Mouse (Mus musculus) heart, embryonic 15.5 days (tissue): ENCODE data around the gene Bcat2. TPM values are rescaled to one million over a fixed set of nuclear protein-coding genes. Genes with fewer than 3 reads are reported as not detected.
A peak's percentile ranks its signal among the peaks of the same experiment; 100 is the strongest.
"Not testable (repeated sequence)": the region's sequence is repeated elsewhere in the genome, so short reads cannot be mapped to it uniquely, and the experiment has no call there.

Experiments used
- ATAC-seq: fragments of 200-750 bp; cut with Nextera tagmentation; replicated peaks from 2 replicates; pipeline ENCODE4 v1.8.0; 2017; ENCODE audit warnings: low read depth, moderate TSS enrichment; ENCODE audit not compliant: insufficient number of reproducible peaks, insufficient read depth, low FRiP score
- H3K27ac ChIP-seq: fragments of 300-500 bp; sonication (generic); 2 replicates; pipeline ENCODE4 v1.5.1; 2015; ENCODE audit warnings: mild to moderate bottlenecking, inconsistent platforms
- H3K27me3 ChIP-seq: fragments of 300-500 bp; sonication (generic); 2 replicates; pipeline ENCODE4 v1.6.1; 2015; ENCODE audit warnings: inconsistent platforms
- H3K36me3 ChIP-seq: fragments of 300-500 bp; sonication (generic); 2 replicates; pipeline ENCODE4 v1.6.1; 2015; ENCODE audit warnings: mild to moderate bottlenecking, inconsistent platforms
- H3K4me1 ChIP-seq: fragments of 300-500 bp; sonication (generic); replicated peaks from 2 replicates; pipeline ENCODE4 v1.6.1; 2015; ENCODE audit warnings: inconsistent platforms
- H3K4me2 ChIP-seq: fragments of 300-500 bp; sonication (generic); 2 replicates; pipeline ENCODE4 v1.6.1; 2015; ENCODE audit warnings: inconsistent platforms, mild to moderate bottlenecking, moderate library complexity
- H3K4me3 ChIP-seq: fragments of 300-500 bp; sonication (generic); 2 replicates; pipeline ENCODE4 v1.5.1; 2015; ENCODE audit warnings: mild to moderate bottlenecking, inconsistent platforms
- H3K9ac ChIP-seq: fragments of 300-500 bp; sonication (generic); 2 replicates; pipeline ENCODE4 v1.6.1; 2015; ENCODE audit warnings: mild to moderate bottlenecking, inconsistent platforms
- H3K9me3 ChIP-seq: fragments of 300-500 bp; sonication (generic); replicated peaks from 2 replicates; pipeline ENCODE4 v1.6.1; 2016; ENCODE audit warnings: inconsistent platforms
- WGBS: fragments of 180-500 bp; shearing (Covaris S2); methylation state at CpG from one replicate; pipeline ENCODE4 v1.1.7; 2015; ENCODE audit warnings: mixed read lengths; 5-methylcytosine and 5-hydroxymethylcytosine counted together
- polyA plus RNA-seq: library from polyadenylated mRNA; unstranded; fragments of >200 nt; fragmentation: Nextera tagmentation; extraction: Ambion mirVana; gene quantifications from 2 replicates; pipeline ENCODE4 v1.2.1, GENCODE M21; 2015

Bcat2 gene
- polyA plus RNA-seq, result 79.4 and 84.5 TPM in 2 replicates

DNA sequence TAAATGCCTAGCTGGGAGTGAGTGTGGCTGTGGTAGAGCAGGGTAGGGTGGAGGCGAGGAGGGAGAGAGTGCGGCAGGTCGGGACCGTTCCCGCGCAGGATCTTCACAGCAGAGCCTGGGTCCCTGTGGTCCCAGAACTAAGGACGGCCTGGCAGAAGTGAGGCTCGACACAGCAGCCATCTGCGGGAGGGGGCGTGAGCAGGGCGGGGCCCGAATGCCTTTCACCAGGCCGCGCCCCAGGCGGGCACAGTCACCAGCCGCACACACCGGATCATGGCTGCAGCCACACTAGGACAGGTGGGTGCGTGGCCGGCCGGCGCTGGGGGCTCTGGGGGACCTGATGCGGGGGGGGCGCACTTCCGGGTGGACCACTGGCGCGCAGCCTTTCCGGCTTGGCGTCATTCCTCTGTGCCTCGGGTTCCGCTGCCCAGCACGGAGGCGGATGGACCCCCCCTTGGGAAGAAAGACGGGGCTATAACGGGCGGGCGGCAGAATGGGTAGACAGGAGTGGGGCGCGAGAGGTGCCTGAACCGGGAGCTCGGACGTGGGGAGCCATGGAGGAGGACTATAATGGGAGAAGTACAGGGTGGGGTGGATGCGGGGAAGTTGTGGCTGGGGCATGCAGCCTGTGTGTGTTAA, at the start of gene Bcat2:
Bcat2 (plus strand) TSS at position 51 of the 639 bp plus-strand sequence.
- no peaks in the 10 kb centered on the region for H3K27me3 ChIP-seq
- peak within 1 kb of the TSS; percentile 73 for H3K4me2 ChIP-seq
- H3K9ac ChIP-seq, result peak within 1 kb of the TSS; percentile 80
- no peaks in the 10 kb centered on the region for H3K9me3 ChIP-seq
- ATAC-seq, result peak; percentile 64
- no peaks in the 10 kb centered on the region for H3K36me3 ChIP-seq
- H3K4me1 ChIP-seq, result peaks cover 38% of the 10 kb centered on the region
- H3K27ac ChIP-seq, result peak within 1 kb of the TSS; percentile 89
- peak within 1 kb of the TSS; percentile 65 for H3K4me3 ChIP-seq
- 1% methylated on average over 41 of the region's 42 CpGs for WGBS

DNA sequence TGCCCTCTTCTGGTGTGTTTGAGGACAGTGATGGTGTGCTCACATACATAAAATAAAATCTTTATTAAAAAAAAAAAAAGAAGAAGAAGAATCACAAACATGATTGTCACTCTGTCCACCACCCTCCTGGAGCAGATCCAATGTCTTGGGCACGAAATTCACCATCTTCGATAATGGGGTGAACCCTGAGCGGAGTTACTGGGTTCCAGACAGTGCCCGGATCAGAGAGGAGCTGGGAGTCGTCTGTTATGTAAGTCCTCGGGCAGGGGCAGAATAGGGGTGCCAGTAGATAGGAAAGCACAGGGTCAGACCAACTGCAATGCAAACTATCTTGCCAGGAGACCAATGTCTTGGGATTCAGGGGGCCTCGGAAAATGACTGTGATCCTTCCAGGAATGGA, 49.3 kb upstream of the Bcat2 start:
- WGBS, result 88% methylated on average over 7 of the region's 7 CpGs

DNA sequence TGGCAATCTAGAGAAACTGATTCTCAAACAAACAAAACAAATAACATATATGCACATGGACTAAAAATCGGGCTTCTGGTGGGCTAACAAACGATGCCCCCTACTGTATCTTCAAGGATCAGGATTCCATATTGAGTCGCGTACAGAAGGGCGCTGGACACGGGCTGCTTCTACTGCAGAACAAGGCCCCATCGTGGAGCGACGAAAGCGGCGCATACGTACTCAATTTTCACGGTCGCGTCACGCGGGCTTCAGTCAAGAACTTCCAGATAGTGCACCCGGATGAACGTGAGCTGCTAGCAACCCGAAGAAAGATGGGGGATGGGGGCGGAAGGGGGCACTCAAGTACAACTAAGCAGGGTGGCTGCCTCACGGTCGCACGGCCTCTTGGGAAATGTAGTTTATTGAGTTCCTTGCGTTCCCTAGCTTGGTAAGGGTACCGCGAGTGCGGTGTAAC, 48.2 kb upstream of the Bcat2 start:
- H3K36me3 ChIP-seq, result peaks cover 17% of the 10 kb centered on the region
- peaks cover 33% of the 10 kb centered on the region for H3K4me1 ChIP-seq
- peak overlapping the region; percentile 70 for H3K4me3 ChIP-seq
- 2% methylated on average over 28 of the region's 28 CpGs for WGBS
- peak overlapping the region; percentile 90 for H3K27ac ChIP-seq
- ATAC-seq, result peak; percentile 51
- no peaks in the 10 kb centered on the region for H3K9me3 ChIP-seq
- peak overlapping the region; percentile 63 for H3K9ac ChIP-seq
- H3K4me2 ChIP-seq, result peak overlapping the region; percentile 67
- H3K27me3 ChIP-seq, result no peaks in the 10 kb centered on the region

More for the DNA sequence above, 49.3 kb upstream of the Bcat2 start:
- Histone ChIP-seq H3K4me1 (peaks cover 36% of the 10 kb centered on the region), H3K36me3 (peaks cover 17% of the 10 kb centered on the region), H3K9me3 (no peaks in the 10 kb centered on the region), H3K9ac (no peak overlapping the region), H3K27me3 (no peaks in the 10 kb centered on the region), H3K4me2 (no peak overlapping the region), H3K4me3 (no peak overlapping the region), H3K27ac (no peak overlapping the region)
- ATAC-seq, result no peak

GRCm38 (mm10) chr7:45522194-45522752, 47.7 kb upstream of the Bcat2 start:
- Histone ChIP-seq H3K9me3 (no peaks in the 10 kb centered on the region), H3K36me3 (peaks cover 17% of the 10 kb centered on the region), H3K27ac (peak overlapping the region; percentile 90; the same call in 1 of the 2 replicates), H3K27me3 (no peaks in the 10 kb centered on the region), H3K4me2 (peak overlapping the region; percentile 67), H3K4me1 (peaks cover 33% of the 10 kb centered on the region), H3K9ac (peak overlapping the region; percentile 63; the same call in 1 of the 2 replicates), H3K4me3 (peak overlapping the region; percentile 70)
- ATAC-seq, result no peak
- WGBS, result 51% methylated on average over 16 of the region's 16 CpGs

GRCm38 (mm10) chr7:45522957-45523676, 46.8 kb upstream of the Bcat2 start:
- H3K4me2 ChIP-seq, result peak overlapping the region; percentile 67
- no peak overlapping the region for H3K27ac ChIP-seq
- no peak for ATAC-seq
- peak overlapping the region; percentile 70 for H3K4me3 ChIP-seq
- 73% methylated on average over 18 of the region's 18 CpGs for WGBS
- H3K36me3 ChIP-seq, result peaks cover 17% of the 10 kb centered on the region
- H3K9ac ChIP-seq, result peak overlapping the region; percentile 21
- no peaks in the 10 kb centered on the region for H3K9me3 ChIP-seq
- H3K4me1 ChIP-seq, result peaks cover 33% of the 10 kb centered on the region
- no peaks in the 10 kb centered on the region for H3K27me3 ChIP-seq

GRCm38 (mm10) chr7:45523678-45524170, 46.2 kb upstream of the Bcat2 start:
- 74% methylated on average over 13 of the region's 13 CpGs for WGBS
- H3K4me1 ChIP-seq, result peaks cover 33% of the 10 kb centered on the region
- peak overlapping the region; percentile 70 for H3K4me3 ChIP-seq
- peak overlapping the region; percentile 21 for H3K9ac ChIP-seq
- peaks cover 17% of the 10 kb centered on the region for H3K36me3 ChIP-seq
- H3K4me2 ChIP-seq, result peak overlapping the region; percentile 67
- no peak overlapping the region for H3K27ac ChIP-seq
- no peaks in the 10 kb centered on the region for H3K27me3 ChIP-seq
- no peak for ATAC-seq
- H3K9me3 ChIP-seq, result no peaks in the 10 kb centered on the region

- 12% methylated on average over 12 of the region's 12 CpGs for WGBS
- peak overlapping the region; percentile 98 for H3K27ac ChIP-seq
- H3K4me1 ChIP-seq, result peaks cover 43% of the 10 kb centered on the region
- no peaks in the 10 kb centered on the region for H3K27me3 ChIP-seq
- no peaks in the 10 kb centered on the region for H3K9me3 ChIP-seq
- peaks cover 17% of the 10 kb centered on the region for H3K36me3 ChIP-seq
- H3K4me3 ChIP-seq, result peak overlapping the region; percentile 95
- H3K9ac ChIP-seq, result peak overlapping the region; percentile 91
- H3K4me2 ChIP-seq, result peak overlapping the region; percentile 84
- no peak for ATAC-seq
Measured at GRCm38 (mm10) chr7:45524841-45525621, 44.9 kb upstream of the Bcat2 start.

GRCm38 (mm10) chr7:45525809-45526473, 44.0 kb upstream of the Bcat2 start, which contains the start of the genes Ppp1r15a and Plekha4:
Gene Ppp1r15a, minus strand, starts transcription at chr7:45526268.
Gene Plekha4, plus strand, starts transcription at chr7:45526330.
- Histone ChIP-seq H3K4me1 (peaks cover 50% of the 10 kb centered on the region), H3K4me3 (peak within 1 kb of the TSS; percentile 95), H3K9me3 (no peaks in the 10 kb centered on the region), H3K27me3 (no peaks in the 10 kb centered on the region), H3K36me3 (peaks cover 17% of the 10 kb centered on the region), H3K27ac (peak within 1 kb of the TSS; percentile 98), H3K4me2 (peak within 1 kb of the TSS; percentile 84), H3K9ac (peak within 1 kb of the TSS; percentile 91)
- WGBS, result under 1% methylated on average over 54 of the region's 54 CpGs
- peak; percentile 86 for ATAC-seq

DNA sequence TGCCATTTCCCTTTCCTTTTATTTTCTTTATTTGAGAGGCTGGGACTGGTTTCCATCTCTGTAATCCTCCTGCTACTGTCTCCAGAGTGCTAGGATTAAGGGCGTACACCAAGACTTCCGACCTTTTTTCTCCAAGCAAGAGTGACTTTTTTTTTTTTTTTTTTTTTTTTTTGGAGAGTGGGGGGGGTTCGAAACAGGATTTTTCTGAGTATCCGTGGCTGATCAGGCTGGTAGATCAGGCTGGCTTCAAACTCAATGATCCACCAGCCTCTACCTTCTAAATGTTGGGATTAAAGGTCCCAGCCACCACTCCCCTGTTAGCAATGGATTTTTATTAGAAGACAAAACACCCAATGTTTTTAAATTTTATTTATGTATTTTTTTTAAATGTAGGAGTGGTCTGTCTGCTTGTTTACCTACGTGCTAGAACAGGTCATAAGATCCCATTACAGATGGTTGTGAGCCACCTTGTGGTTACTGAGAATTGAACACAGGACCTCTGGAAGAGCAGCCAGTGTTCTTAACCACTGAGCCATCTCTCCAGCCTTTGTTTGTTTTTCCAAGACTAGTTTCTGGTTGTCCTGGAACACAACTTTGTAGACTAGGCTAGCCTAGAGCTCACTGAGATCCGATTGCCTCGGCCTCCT, 43.4 kb upstream of the Bcat2 start:
- peak overlapping the region; percentile 95 for H3K4me3 ChIP-seq
- 21% methylated on average over 7 of the region's 7 CpGs for WGBS
- H3K27ac ChIP-seq, result peak overlapping the region; percentile 98
- peaks cover 50% of the 10 kb centered on the region for H3K4me1 ChIP-seq
- peaks cover 17% of the 10 kb centered on the region for H3K36me3 ChIP-seq
- no peaks in the 10 kb centered on the region for H3K27me3 ChIP-seq
- no peaks in the 10 kb centered on the region for H3K9me3 ChIP-seq
- peak overlapping the region; percentile 91 for H3K9ac ChIP-seq
- H3K4me2 ChIP-seq, result peak overlapping the region; percentile 84
- no peak for ATAC-seq

GRCm38 (mm10) chr7:45527169-45527568, 42.8 kb upstream of the Bcat2 start:
- H3K4me1 ChIP-seq, result peaks cover 48% of the 10 kb centered on the region
- 0 out of 2 replicates have a peak overlapping the region, but pooled peaks have one; percentile 84 for H3K4me2 ChIP-seq
- 80% methylated on average over 6 of the region's 6 CpGs for WGBS

More at GRCm38 (mm10) chr7:45527169-45527568, 42.8 kb upstream of the Bcat2 start:
- H3K4me3 ChIP-seq, H3K9me3 ChIP-seq, H3K27me3 ChIP-seq, ATAC-seq, H3K9ac ChIP-seq: not testable (repeated sequence)
- Histone ChIP-seq H3K36me3 (peaks cover 17% of the 10 kb centered on the region), H3K27ac (peak overlapping the region; percentile 98; the same call in 1 of the 2 replicates)
